Mouse (Mus musculus) hindbrain, postnatal 0 days (tissue): ENCODE data around the gene Zmym4. TPM values are rescaled to one million over a fixed set of nuclear protein-coding genes. Genes with fewer than 3 reads are reported as not detected.
"Not testable (repeated sequence)": the region's sequence is repeated elsewhere in the genome, so short reads cannot be mapped to it uniquely, and the experiment has no call there.

ENCODE experiments used
- ATAC-seq: fragments of 200-750 bp; cut with Nextera tagmentation; 2 replicates; pipeline ENCODE4 v1.8.0; 2017; ENCODE audit warnings: mild to moderate bottlenecking, moderate TSS enrichment, moderate library complexity
- DNase-seq: peaks from one replicate; pipeline ENCODE4 v3.0.0-alpha.2; 2015; ENCODE audit warnings: low spot score
- H3K27ac ChIP-seq: fragments of 300-500 bp; sonication (generic); 2 replicates; pipeline ENCODE4 v1.5.1; 2014; ENCODE audit warnings: mild to moderate bottlenecking
- H3K27me3 ChIP-seq: fragments of 300-500 bp; sonication (generic); 2 replicates; pipeline ENCODE4 v1.6.1; 2014; ENCODE audit warnings: low read length, mixed read lengths; ENCODE audit not compliant: insufficient read depth
- H3K36me3 ChIP-seq: fragments of 300-500 bp; sonication (generic); 2 replicates; pipeline ENCODE4 v1.6.1; 2014; ENCODE audit warnings: low read length, mixed read lengths; ENCODE audit not compliant: insufficient read depth
- H3K4me1 ChIP-seq: fragments of 300-500 bp; sonication (generic); 2 replicates; pipeline ENCODE4 v1.6.1; 2014; ENCODE audit warnings: antibody characterized with exemption, low read length, mixed read lengths; ENCODE audit not compliant: insufficient read depth
- H3K4me2 ChIP-seq: fragments of 300-500 bp; sonication (generic); 2 replicates; pipeline ENCODE4 v1.6.1; 2014; ENCODE audit warnings: low read depth, mild to moderate bottlenecking, low read length, moderate library complexity, mixed read lengths
- H3K4me3 ChIP-seq: fragments of 300-500 bp; sonication (generic); 2 replicates; pipeline ENCODE4 v1.5.1; 2014; ENCODE audit warnings: low read length
- H3K9ac ChIP-seq: fragments of 300-500 bp; sonication (generic); replicated peaks from 2 replicates; pipeline ENCODE4 v1.6.1; 2014; ENCODE audit warnings: mild to moderate bottlenecking, low read length, moderate library complexity, mixed read lengths
- H3K9me3 ChIP-seq: fragments of 300-500 bp; sonication (generic); 2 replicates; pipeline ENCODE4 v1.6.1; 2016; ENCODE audit warnings: low read length, mixed read lengths
- CTCF ChIP-seq: IDR thresholded peaks from 2 replicates; pipeline ENCODE4 v1.5.1; 2016; ENCODE audit warnings: antibody characterized with exemption, control low read depth, low read depth
- WGBS: fragments of 180-500 bp; shearing (Covaris S2); extraction: QIAGEN DNeasy Blood & Tissue Kit; methylation state at CpG from one replicate; pipeline ENCODE4 v1.1.7; 2014; 5-methylcytosine and 5-hydroxymethylcytosine counted together
- polyA plus RNA-seq: library from polyadenylated mRNA; unstranded; fragments of >200 nt; fragmentation: Nextera tagmentation; extraction: Ambion mirVana; gene quantifications from 2 replicates; pipeline ENCODE4 v1.2.1, GENCODE M21; 2015
- total RNA-seq: library from RNA; depleted of rRNA; stranded (reverse); fragments of >200 nt; gene quantifications from 2 replicates; pipeline ENCODE4 v1.2.3, GENCODE M21; 2014

Gene Zmym4
- total and polyA plus RNA-seq, 2 experiments from 2014 or later: 20.3 to 42.9 TPM

GRCm38 (mm10) chr4:126992356-126992755 is 24.4 kb upstream of the Zmym4 start:
- ATAC-seq (no peak), DNase-seq (no peak)
- Histone ChIP-seq H3K27me3 (no peaks in the 10 kb centered on the region), H3K27ac (no peak overlapping the region), H3K4me2 (no peak overlapping the region), H3K4me1 (no peaks in the 10 kb centered on the region), H3K9me3 (no peaks in the 10 kb centered on the region), H3K9ac (no peak overlapping the region), H3K36me3 (no peaks in the 10 kb centered on the region), H3K4me3 (no peak overlapping the region)
- 67% methylated on average over 5 of the region's 5 CpGs for WGBS
- peak; percentile 28 for TF ChIP-seq CTCF

GRCm38 (mm10) chr4:126990553-126990952 is 22.6 kb upstream of the Zmym4 start:
- DNase-seq (no peak), ATAC-seq (no peak)
- no peaks in the 10 kb centered on the region for H3K36me3 ChIP-seq
- no peak for TF ChIP-seq CTCF
- no peak overlapping the region for H3K4me2 ChIP-seq
- no peaks in the 10 kb centered on the region for H3K9me3 ChIP-seq
- no peak overlapping the region for H3K27ac ChIP-seq
- no peak overlapping the region for H3K4me3 ChIP-seq
- H3K9ac ChIP-seq: no peak overlapping the region
- H3K27me3 ChIP-seq: no peaks in the 10 kb centered on the region
- H3K4me1 ChIP-seq: no peaks in the 10 kb centered on the region

- Histone ChIP-seq H3K9ac (no peak overlapping the region), H3K4me3 (no peak overlapping the region), H3K4me1 (no peaks in the 10 kb centered on the region), H3K4me2 (no peak overlapping the region), H3K36me3 (no peaks in the 10 kb centered on the region), H3K27ac (no peak overlapping the region), H3K27me3 (no peaks in the 10 kb centered on the region), H3K9me3 (no peaks in the 10 kb centered on the region)
- DNase-seq (no peak), ATAC-seq (no peak)
- no peak for TF ChIP-seq CTCF
- WGBS: 76% methylated on average over 4 of the region's 4 CpGs
Observed at GRCm38 (mm10) chr4:126988503-126988902, 20.6 kb upstream of the Zmym4 start.

GRCm38 (mm10) chr4:126986768-126987167 is 18.8 kb upstream of the Zmym4 start:
- 86% methylated on average over 5 of the region's 5 CpGs for whole genome bisulfite sequencing
- TF ChIP-seq CTCF: no peak
- DNase-seq: no peak
- ATAC-seq: no peak
- H3K4me2 ChIP-seq: no peak overlapping the region
- H3K27me3 ChIP-seq: no peaks in the 10 kb centered on the region
- H3K9me3 ChIP-seq: no peaks in the 10 kb centered on the region
- no peaks in the 10 kb centered on the region for H3K4me1 ChIP-seq
- no peak overlapping the region for H3K27ac ChIP-seq
- no peaks in the 10 kb centered on the region for H3K36me3 ChIP-seq
- no peak overlapping the region for H3K9ac ChIP-seq
- no peak overlapping the region for H3K4me3 ChIP-seq

- not testable (repeated sequence) for DNase-seq, H3K9me3 ChIP-seq, H3K4me1 ChIP-seq, H3K27ac ChIP-seq, H3K36me3 ChIP-seq, H3K4me3 ChIP-seq, H3K27me3 ChIP-seq, ATAC-seq, H3K4me2 ChIP-seq, H3K9ac ChIP-seq
- 85% methylated on average over 12 of the region's 13 CpGs for WGBS
Observed at GRCm38 (mm10) chr4:126983736-126984525, 16.0 kb upstream of the Zmym4 start.

GRCm38 (mm10) chr4:126983321-126983720 is 15.4 kb upstream of the Zmym4 start:
- no peaks in the 10 kb centered on the region for H3K9me3 ChIP-seq
- WGBS: 64% methylated on average over 3 of the region's 3 CpGs
- no peak overlapping the region for H3K4me2 ChIP-seq
- DNase-seq (no peak), ATAC-seq (no peak)
- no peaks in the 10 kb centered on the region for H3K27me3 ChIP-seq
- H3K27ac ChIP-seq: no peak overlapping the region
- H3K9ac ChIP-seq: no peak overlapping the region
- no peaks in the 10 kb centered on the region for H3K36me3 ChIP-seq
- TF ChIP-seq CTCF: no peak
- H3K4me3 ChIP-seq: no peak overlapping the region
- no peaks in the 10 kb centered on the region for H3K4me1 ChIP-seq

GRCm38 (mm10) chr4:126978706-126979105 is 10.8 kb upstream of the Zmym4 start:
- Histone ChIP-seq H3K9me3 (no peaks in the 10 kb centered on the region), H3K4me1 (no peaks in the 10 kb centered on the region), H3K4me3 (no peak overlapping the region), H3K4me2 (no peak overlapping the region), H3K36me3 (no peaks in the 10 kb centered on the region), H3K27ac (no peak overlapping the region), H3K9ac (no peak overlapping the region), H3K27me3 (no peaks in the 10 kb centered on the region)
- ATAC-seq (no peak), DNase-seq (no peak)
- 0 out of 2 replicates have a peak, but pooled peaks have one; percentile 15 for TF ChIP-seq CTCF
- WGBS: 77% methylated on average over 3 of the region's 3 CpGs
